Mouse (Mus musculus): ENCODE measurements around the gene Ppp1r8. TPM values are rescaled to one million over a fixed set of nuclear protein-coding genes. Genes with fewer than 3 reads are reported as not detected.
A peak's percentile ranks its signal among the peaks of the same experiment; 100 is the strongest.

The Ppp1r8 gene
- polyA plus RNA-seq, 1 experiment from 2014 or later = 21.0 TPM

DNA sequence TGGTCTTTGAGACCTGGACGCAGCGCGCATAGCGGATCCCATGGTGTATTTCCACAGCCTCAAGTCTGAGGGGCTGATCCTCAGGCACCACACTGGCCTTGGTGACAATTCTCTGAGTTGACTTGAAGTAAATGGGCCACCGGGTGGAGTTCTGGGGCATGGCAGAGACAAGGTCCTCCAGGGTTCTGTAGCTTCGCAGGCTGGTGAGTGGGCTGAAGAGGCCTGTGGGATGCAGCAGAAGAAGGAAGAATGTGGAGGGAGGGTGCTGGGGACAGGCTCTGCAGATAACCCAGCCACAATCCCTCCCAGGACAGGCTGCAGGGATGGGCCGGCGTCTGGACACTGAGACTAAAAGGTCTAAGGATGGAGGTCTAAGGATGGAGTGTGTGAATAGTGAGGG, 53.2 kb downstream of the Ppp1r8 start:
- no peak overlapping the region for H3K9ac ChIP-seq (replicated peaks; ENCODE audit: low read depth)
- no peak for TF ChIP-seq EP300 (IDR thresholded peaks at IDR 0.05)
- no peak for TF ChIP-seq CTCF (IDR thresholded peaks at IDR 0.05)
- no peak overlapping the region for H3K4me2 ChIP-seq (replicated peaks; ENCODE audit: low read depth, low read length)
- no peaks in the 10 kb centered on the region for H3K9me3 ChIP-seq (ENCODE audit: low read length)
- 80% methylated on average over 8 of the region's 8 CpGs for WGBS
- no peak overlapping the region for H3K4me3 ChIP-seq (ENCODE audit: low read depth, low read length)
- 0 out of 2 replicates have a peak, but pooled peaks cover under 1% of the 10 kb centered on the region for H3K27me3 ChIP-seq (replicated peaks; ENCODE audit: insufficient read depth, low read length)
- no peak for ATAC-seq
- no peaks in the 10 kb centered on the region for H3K36me3 ChIP-seq (ENCODE audit: insufficient read depth, low read length)
- H3K27ac ChIP-seq (ENCODE audit: low read length) = no peak overlapping the region
- DNase-seq (ENCODE audit: low spot score) = no peak
- no peaks in the 10 kb centered on the region for H3K4me1 ChIP-seq (ENCODE audit: insufficient read depth, low read depth, low read length)

DNA sequence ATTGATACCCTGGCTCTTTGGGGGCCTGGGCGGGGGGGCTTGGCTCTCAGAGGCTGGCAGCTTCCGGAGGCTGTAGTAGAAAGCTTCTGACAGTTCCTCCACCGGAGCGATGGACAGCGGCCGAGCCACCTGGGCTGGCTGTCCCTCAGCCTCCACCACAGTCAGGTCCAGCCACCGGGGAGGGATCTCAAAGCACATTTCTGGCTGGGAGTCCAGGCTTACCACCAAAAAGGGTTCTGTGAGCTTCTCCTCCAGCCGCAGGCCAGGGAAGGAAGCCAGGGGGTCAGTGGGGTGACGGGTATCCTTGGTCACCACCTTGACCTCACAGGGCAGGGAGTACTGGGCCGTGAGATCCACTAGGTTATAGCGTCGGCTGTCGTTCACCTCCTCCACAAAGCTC, 57.7 kb downstream of the Ppp1r8 start:
- H3K4me3 ChIP-seq (ENCODE audit: low read depth, low read length) = no peak overlapping the region
- ATAC-seq = no peak
- H3K36me3 ChIP-seq (ENCODE audit: insufficient read depth, low read length) = no peaks in the 10 kb centered on the region
- H3K27me3 ChIP-seq (replicated peaks; ENCODE audit: insufficient read depth, low read length) = no peaks in the 10 kb centered on the region
- DNase-seq (ENCODE audit: low spot score) = no peak
- no peaks in the 10 kb centered on the region for H3K4me1 ChIP-seq (ENCODE audit: insufficient read depth, low read depth, low read length)
- TF ChIP-seq EP300 (IDR thresholded peaks at IDR 0.05) (no peak), CTCF (IDR thresholded peaks at IDR 0.05) (no peak)
- 84% methylated on average over 13 of the region's 13 CpGs for WGBS
- H3K9me3 ChIP-seq (ENCODE audit: low read length) = no peaks in the 10 kb centered on the region
- H3K4me2 ChIP-seq (replicated peaks; ENCODE audit: low read depth, low read length) = no peak overlapping the region
- no peak overlapping the region for H3K27ac ChIP-seq (ENCODE audit: low read length)
- no peak overlapping the region for H3K9ac ChIP-seq (replicated peaks; ENCODE audit: low read depth)

DNA sequence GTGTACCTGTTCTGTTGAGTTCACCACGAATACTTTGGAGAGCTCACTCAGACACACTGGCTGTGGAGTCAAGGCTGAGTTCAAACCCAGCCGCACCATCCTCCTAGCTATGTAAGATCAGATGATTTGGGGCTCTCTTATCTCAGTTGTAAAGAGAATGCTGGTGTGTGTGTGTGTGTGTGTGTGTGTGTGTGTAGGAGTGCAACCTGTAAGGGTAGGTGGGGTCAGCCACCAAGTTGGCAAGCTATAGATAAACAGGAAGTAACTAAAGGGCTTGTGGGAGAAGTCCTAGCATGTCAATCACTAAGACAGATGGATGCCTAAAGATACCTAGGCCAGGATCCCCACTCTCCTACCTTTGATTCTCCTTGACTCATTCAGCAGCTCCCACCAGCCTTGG, 59.2 kb downstream of the Ppp1r8 start:
- Histone ChIP-seq H3K9me3 (ENCODE audit: low read length) (no peaks in the 10 kb centered on the region), H3K36me3 (ENCODE audit: insufficient read depth, low read length) (peaks cover 4% of the 10 kb centered on the region; the same call in 1 of the 2 replicates), H3K9ac (replicated peaks; ENCODE audit: low read depth) (no peak overlapping the region), H3K4me1 (ENCODE audit: insufficient read depth, low read depth, low read length) (no peaks in the 10 kb centered on the region), H3K4me2 (replicated peaks; ENCODE audit: low read depth, low read length) (no peak overlapping the region), H3K27me3 (replicated peaks; ENCODE audit: insufficient read depth, low read length) (no peaks in the 10 kb centered on the region), H3K4me3 (ENCODE audit: low read depth, low read length) (no peak overlapping the region), H3K27ac (ENCODE audit: low read length) (no peak overlapping the region)
- WGBS = 80% methylated on average over 2 of the region's 2 CpGs
- no peak for DNase-seq (ENCODE audit: low spot score)
- TF ChIP-seq EP300 (IDR thresholded peaks at IDR 0.05) = no peak
- TF ChIP-seq CTCF (IDR thresholded peaks at IDR 0.05) = no peak
- no peak for ATAC-seq

DNA sequence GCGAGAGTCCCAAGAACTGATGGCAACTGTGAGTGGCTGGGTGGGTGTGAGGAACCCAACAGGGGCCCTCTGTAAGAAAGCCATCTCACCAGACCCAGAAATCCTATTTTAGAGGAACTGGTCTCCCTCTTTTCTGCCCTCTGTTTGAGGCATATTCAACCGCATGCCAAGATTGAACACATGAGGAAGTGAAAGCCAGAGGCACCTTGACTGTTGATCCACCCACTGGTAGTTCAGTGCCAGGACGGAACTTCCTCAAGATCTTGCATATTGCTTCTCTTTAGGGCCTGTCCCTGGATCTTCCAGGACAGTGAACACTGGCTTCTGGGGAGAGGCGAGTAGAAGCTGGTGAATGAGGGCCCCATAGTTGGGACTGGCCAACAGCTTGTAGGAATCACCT, 62.7 kb downstream of the Ppp1r8 start:
- DNase-seq (ENCODE audit: low spot score) = peak; percentile 28
- H3K9ac ChIP-seq (replicated peaks; ENCODE audit: low read depth) = no peak overlapping the region
- TF ChIP-seq EP300 (IDR thresholded peaks at IDR 0.05) (no peak), CTCF (IDR thresholded peaks at IDR 0.05) (no peak)
- peaks cover 14% of the 10 kb centered on the region for H3K36me3 ChIP-seq (ENCODE audit: insufficient read depth, low read length)
- no peak for ATAC-seq
- 83% methylated on average over 4 of the region's 4 CpGs for WGBS
- no peak overlapping the region for H3K4me3 ChIP-seq (ENCODE audit: low read depth, low read length)
- H3K9me3 ChIP-seq (ENCODE audit: low read length) = no peaks in the 10 kb centered on the region
- no peak overlapping the region for H3K4me2 ChIP-seq (replicated peaks; ENCODE audit: low read depth, low read length)
- no peak overlapping the region for H3K27ac ChIP-seq (ENCODE audit: low read length)
- no peaks in the 10 kb centered on the region for H3K4me1 ChIP-seq (ENCODE audit: insufficient read depth, low read depth, low read length)
- no peaks in the 10 kb centered on the region for H3K27me3 ChIP-seq (replicated peaks; ENCODE audit: insufficient read depth, low read length)

DNA sequence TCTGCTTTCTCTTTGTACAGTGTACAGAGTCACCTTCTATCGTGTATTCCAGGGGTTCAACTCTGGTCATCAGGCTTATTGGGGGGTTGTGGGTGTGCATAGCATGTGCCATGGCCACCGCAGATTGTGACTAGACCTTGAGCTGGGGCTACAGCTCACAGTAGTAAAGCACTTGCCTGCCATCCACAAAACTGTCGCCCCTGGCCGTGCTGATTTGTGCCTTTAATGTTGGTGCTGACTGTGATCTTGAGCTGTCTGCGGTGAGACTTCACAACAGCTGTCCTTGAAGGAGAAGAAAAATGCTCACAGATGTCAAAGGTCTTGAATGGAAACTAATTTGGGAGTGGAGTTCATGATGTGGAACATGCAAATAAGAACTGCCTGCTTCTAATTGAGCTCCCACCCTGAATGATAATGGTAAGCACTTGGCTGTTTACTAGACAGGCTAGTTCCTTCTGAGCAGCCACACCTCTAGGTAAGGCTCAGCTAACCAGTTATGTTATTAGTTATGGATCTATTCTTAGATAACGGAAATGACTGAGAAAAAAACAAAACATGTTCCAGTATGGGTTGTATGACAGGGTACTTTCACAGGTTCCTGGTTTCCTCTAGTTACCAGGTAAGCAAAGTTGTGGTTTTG, 64.3 kb downstream of the Ppp1r8 start:
- H3K27me3 ChIP-seq (replicated peaks; ENCODE audit: insufficient read depth, low read length) = no peaks in the 10 kb centered on the region
- no peaks in the 10 kb centered on the region for H3K9me3 ChIP-seq (ENCODE audit: low read length)
- DNase-seq (ENCODE audit: low spot score) = no peak
- no peak for ATAC-seq
- no peaks in the 10 kb centered on the region for H3K4me1 ChIP-seq (ENCODE audit: insufficient read depth, low read depth, low read length)
- no peak overlapping the region for H3K9ac ChIP-seq (replicated peaks; ENCODE audit: low read depth)
- H3K36me3 ChIP-seq (ENCODE audit: insufficient read depth, low read length) = peaks cover 28% of the 10 kb centered on the region
- no peak overlapping the region for H3K27ac ChIP-seq (ENCODE audit: low read length)
- H3K4me2 ChIP-seq (replicated peaks; ENCODE audit: low read depth, low read length) = no peak overlapping the region
- 96% methylated on average over 6 of the region's 6 CpGs for WGBS
- no peak overlapping the region for H3K4me3 ChIP-seq (ENCODE audit: low read depth, low read length)
- TF ChIP-seq EP300 (IDR thresholded peaks at IDR 0.05) (no peak), CTCF (IDR thresholded peaks at IDR 0.05) (no peak)

Other genes with a start within 250 kb of the Ppp1r8 start
- gene Eya3, start 204.2 kb downstream of the Ppp1r8 start, polyA plus RNA-seq (2015; fragmentation: Nextera tagmentation; extraction: Ambion mirVana) = 8.2 and 8.8 TPM in 2 replicates
- gene Xkr8, start 110.6 kb downstream of the Ppp1r8 start, polyA plus RNA-seq (2015; fragmentation: Nextera tagmentation; extraction: Ambion mirVana) = 3.7 and 5.1 TPM in 2 replicates
- gene Smpdl3b, start 85.9 kb downstream of the Ppp1r8 start, polyA plus RNA-seq (2015; fragmentation: Nextera tagmentation; extraction: Ambion mirVana) = 3.7 TPM in 2 replicates
- gene Rpa2, start 74.8 kb downstream of the Ppp1r8 start, polyA plus RNA-seq (2015; fragmentation: Nextera tagmentation; extraction: Ambion mirVana) = 23.9 and 24.0 TPM in 2 replicates
- 1.2 and 1.8 TPM in 2 replicates for gene Themis2, start 46.8 kb downstream of the Ppp1r8 start, polyA plus RNA-seq (2015; fragmentation: Nextera tagmentation; extraction: Ambion mirVana)
- gene Stx12, start 41.3 kb upstream of the Ppp1r8 start, polyA plus RNA-seq (2015; fragmentation: Nextera tagmentation; extraction: Ambion mirVana) = 80.8 and 85.9 TPM in 2 replicates
- 53.9 and 57.6 TPM in 2 replicates for gene Fam76a, start 79.4 kb upstream of the Ppp1r8 start, polyA plus RNA-seq (2015; fragmentation: Nextera tagmentation; extraction: Ambion mirVana)
- gene Fgr, start 130.9 kb upstream of the Ppp1r8 start, polyA plus RNA-seq (2015; fragmentation: Nextera tagmentation; extraction: Ambion mirVana) = 4.0 and 4.7 TPM in 2 replicates
- 3.9 and 4.4 TPM in 2 replicates for gene Ahdc1, start 168.1 kb upstream of the Ppp1r8 start, polyA plus RNA-seq (2015; fragmentation: Nextera tagmentation; extraction: Ambion mirVana)

Measured in lung, postnatal 0 days (tissue).